Mouse (Mus musculus): ENCODE measurements around the gene Sec63.

Sec63 gene

DNA sequence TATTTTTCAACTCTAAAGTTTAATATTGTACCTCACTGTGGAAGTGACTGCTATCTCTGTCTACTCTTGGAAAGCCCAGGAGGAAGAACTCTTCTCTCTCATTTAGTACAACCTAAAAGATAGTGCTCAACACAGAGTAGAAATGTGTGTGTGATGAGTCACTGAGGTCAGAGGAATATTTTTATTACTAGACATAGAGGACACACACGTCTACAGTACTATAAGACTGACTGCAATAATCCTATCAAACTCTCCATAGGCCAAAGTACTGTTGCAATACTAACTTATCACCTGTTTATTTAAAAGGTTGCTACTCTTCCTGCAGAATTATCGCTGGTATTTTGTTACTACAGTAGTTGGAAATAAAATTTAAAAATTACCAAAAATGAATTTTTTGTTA lies 68.7 kb downstream of the Sec63 start:
- no peak for DNase-seq (ENCODE audit: low read depth, low spot score)

DNA sequence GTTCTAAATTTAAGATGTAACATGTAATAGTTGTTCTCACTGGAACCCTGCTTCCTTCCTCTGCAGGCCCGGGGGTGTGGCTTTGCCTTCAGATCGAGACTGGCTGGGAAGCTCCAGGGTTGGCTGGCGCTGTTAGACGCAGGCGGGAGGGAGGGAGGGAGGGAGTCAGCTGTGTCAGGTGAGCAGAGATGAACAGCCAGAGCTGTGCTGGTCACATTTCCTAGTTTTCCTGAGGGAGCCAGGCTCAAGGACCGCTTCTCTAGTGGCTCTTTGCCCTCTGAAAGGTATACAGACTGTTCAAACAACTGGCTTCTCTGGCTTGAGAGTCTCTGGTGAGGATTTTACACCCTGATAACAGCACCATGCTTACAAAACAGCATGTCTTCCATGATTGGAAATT lies 69.1 kb downstream of the Sec63 start:
- no peak for DNase-seq (ENCODE audit: low read depth, low spot score)

DNA sequence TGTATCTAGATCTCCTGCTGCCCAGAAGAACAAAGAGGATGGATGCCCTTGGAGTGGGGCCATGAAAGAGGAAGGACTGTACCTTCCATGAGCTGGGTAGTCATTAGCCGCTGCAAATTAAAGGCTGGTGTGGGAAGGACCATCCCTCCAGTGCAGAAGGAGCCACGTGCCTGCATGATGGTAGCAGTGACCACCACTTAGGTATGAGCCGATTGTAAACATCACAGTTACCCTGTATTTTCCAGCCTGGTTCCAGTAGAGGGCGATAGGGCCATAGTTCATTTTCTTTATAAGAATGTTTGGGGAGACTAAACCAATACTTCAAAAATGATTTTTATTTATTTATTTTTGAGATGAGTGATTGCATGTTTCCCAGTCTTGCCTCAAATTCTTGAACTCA lies 71.4 kb downstream of the Sec63 start:
- DNase-seq (ENCODE audit: low read depth, low spot score) = no peak

DNA sequence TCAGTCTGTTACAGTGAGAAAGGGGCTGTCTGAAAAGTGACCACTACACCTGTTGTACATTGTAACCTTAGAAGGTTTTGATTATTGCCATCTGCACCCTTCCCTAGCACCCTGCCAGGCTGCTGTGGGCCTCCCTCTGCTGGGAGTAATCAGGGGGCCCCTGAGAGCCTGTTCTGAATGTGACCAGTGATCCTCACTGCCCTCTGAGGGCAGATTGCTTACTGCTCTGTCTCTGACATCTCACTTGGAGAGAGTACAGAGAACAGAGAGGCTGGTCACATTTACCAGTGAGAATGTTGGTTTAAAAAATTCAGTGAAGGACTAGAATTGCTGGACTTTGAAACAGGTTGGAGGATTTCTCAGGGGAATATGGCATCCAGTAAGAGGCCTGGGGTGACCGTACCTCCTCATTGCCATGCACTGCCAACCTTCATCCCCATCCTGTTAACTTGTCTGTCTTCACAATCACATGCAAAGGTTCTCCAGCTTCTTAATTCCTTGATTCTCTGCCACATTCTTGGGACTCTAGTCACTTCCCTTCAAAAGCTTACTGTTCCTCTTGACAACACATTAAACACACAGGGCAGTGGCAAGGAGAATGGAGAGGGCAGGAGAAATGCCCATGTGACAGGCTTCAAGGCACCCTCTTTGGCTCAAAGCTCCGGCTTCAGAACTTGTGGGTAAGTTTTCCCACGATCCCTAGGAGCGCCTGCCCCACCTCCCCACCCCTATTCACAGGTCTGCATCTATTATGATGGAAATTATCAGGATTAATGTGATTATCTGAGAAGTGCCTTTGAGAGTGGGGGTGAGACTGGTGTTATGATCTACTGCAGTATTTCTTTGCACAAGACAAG lies 72.8 kb downstream of the Sec63 start:
- no peak for DNase-seq (ENCODE audit: low read depth, low spot score)

DNA sequence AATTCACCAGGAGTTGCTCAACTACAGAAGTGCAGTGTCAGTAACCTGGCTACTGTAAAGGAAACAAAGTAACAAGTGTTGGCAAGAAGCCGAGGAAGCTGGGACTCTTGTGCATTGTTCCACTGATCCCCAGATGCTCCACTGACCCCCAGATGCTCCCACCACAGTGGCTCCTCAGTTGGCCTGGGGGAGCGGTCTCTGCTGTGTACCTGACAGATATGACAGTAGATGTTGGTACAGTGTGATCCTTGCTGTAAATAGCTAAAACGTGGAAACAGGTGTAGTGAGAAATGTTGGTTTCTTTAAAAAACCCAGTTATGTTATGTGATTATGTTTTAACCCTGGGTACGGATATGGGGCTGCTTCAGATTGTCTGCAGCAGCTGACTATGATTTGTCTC lies 76.8 kb downstream of the Sec63 start:
- DNase-seq (ENCODE audit: low read depth, low spot score) = no peak

DNA sequence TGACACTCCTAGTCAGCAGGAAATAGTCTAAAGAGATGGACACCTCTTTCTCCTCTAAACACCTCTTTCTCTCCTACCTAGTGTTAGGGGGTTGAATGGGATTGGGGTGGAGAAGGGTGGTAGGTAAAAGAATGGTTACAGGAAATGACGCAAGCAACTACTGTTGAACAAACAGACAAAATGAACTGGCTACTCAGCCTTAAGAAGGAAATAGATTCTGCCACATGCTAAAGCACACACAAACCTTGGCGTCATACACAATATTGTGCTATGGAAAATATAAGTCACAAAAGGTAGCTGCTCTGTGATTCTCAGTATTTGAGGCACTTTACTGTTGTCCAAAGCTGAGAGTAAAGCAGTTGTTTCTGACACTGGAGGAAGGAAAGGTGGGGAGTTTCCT lies 77.4 kb downstream of the Sec63 start:
- DNase-seq (ENCODE audit: low read depth, low spot score) = no peak

DNA sequence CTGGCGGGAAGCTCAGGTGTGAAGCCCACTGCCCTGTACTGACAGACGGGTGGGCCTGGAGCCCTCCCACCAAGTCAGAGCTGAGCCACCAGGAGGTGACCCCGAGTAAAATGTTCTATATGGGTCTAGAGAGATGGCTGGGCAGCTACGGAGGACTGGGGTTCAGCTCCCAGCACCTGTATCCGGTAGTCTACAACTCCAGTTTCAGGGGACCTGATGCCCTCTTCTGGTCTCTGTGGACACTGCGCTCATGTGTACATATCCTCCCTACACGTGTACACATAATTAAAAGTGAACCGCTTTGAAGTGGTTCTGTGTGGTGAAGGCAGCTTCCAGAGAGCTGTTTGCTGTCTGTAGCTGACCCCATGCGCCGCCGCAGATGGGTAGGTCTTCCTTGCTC lies 78.7 kb downstream of the Sec63 start:
- DNase-seq (ENCODE audit: low read depth, low spot score) = peak; percentile 51

DNA sequence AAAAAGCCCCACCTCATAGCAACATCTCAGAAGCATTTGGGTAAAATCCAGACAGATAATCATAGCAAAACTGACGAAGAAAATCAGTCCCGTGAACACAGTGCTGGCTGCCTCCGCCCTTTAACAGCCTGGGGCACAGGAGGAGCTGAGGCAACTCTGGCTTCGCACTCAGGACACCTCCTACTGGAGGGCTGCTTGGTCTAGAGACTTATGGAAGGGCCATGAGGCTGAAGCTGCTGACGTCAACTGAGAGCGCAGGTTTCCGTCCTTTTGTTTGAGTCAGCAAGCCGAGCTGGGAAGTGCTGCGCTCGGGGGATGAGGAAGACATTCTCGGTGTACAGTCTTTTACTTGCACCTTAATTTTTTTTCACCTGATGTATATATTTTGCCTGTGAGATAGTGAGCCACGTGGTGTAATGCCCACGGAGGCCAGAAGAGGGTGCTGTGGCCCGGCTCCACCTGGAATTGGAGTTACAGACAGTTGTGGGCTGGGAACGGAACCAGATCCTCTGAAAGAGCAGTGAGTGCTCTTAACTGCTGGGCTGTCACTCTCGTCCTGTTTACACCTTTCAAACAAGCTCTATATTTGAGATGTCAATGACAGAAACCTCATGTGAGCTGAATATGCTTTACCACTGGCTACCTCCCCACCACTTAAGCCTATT lies 80.4 kb downstream of the Sec63 start:
- DNase-seq (ENCODE audit: low read depth, low spot score) = peak; percentile 66

DNA sequence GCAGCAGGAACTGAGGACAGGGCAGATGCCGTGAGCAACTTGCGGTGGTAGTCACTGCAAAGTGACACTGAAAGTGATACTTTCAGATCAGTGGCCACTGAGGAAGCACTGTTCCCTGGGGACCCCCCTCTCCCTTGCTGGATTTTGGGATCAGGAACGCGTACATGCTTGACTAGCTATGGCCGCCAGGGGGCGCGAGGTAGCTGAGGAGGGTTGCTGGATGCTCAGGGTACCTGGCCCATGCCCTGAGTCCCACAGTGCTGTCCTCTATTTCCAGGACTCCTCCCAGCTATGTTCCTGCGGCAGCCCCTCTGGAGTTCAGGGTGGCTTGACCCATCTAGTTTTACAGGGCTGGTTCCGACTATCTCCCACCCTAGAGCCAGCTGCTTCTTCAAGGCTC lies 81.1 kb downstream of the Sec63 start:
- peak; percentile 71 for DNase-seq (ENCODE audit: low read depth, low spot score)

DNA sequence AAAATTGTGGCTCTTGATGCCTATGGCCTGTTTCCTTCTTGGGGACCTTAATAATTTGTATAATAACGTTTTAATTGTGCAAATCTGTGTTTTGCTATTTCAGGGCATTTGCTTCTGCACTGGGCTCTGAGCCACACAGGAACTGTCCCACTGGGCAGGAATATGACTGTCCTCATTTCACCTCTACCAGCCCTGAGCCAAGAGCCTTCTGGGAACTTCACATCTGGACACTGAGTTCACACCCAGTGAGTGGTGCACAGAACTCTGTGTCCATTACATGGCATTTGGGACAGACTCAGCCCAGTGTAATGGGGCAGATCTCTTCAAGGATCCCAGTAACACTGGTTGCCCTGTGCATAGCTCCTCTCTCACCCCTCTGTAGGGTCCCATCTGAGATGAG lies 82.1 kb downstream of the Sec63 start:
- no peak for DNase-seq (ENCODE audit: low read depth, low spot score)

DNA sequence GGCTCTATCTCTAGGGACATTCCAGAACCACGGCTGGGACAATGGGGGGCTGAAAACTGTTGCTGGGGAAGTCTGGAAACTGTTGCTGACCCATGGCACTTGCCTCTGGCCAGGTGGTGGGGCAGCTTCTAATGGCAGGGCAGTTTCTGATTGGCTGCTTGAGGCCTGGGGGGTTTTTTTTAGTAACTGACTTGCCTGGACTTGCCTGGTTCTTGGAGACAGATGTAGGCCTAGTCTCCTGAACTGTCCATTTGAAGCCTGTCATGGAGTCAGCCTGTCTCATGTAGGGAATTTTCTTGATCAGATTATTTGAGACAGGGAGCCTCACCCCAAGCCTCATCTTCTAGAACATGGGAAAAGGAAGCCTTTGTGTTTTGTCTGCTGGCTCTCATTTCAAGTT lies 84.2 kb downstream of the Sec63 start:
- no peak for DNase-seq (ENCODE audit: low read depth, low spot score)

DNA sequence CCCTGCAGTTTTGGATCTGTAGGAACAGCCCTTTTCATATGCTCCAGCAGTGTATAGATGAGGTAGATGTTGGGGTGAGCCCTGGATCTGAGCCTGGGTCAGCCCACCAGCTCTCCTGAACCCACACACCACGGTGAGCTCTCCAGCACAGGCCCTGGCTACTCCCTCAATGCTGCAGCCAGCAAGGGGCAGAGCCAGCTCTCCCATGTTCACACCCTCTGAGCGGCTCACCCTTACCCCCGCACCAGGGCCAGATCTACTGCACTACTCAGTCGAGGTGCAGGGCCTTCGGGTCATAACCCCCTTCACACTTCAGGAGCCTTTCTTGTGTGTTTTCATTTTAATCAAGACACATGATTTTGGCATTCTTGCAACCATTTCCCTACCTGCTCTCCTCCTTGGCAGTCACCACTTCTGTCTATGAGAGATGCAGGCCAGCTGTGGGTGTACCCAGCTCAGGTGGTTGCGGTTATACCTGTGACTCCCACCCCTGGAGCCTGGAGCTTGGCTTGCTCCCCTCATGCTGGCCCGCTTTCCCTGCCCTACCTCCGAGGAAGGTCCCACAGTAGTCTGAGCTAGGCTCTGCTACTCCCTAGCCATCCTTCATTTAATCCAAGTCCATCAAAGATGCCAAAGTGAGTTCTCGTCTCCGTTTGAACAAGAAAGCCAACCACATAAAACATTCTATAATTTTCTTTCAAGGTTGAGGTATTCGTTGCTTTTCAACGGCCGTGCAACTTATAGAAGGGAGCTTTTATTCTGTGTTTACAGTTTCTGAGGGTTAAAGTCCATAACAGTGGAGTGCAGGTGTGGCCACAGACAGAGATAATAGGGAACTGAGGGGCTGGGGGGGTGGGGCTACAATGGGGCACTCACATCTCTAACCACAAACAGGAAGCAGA lies 87.1 kb downstream of the Sec63 start:
- DNase-seq (ENCODE audit: low read depth, low spot score) = no peak

DNA sequence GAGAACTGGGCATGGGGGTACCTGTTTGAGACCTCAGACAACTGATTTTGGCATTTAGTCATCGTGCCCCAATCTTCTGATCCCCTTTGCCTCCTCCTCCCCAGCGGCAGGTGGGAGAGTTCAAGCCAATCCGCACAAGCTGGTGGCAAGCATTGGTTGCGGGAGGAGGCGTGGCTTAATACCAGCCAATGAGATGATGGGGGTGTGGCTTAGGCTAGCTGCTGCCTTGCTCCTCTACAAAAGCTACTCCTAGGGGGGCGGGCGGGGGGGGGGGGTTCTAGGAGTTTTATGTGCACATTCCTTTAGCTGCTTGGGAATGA lies 87.7 kb downstream of the Sec63 start:
- DNase-seq (ENCODE audit: low read depth, low spot score) = peak; percentile 69

DNA sequence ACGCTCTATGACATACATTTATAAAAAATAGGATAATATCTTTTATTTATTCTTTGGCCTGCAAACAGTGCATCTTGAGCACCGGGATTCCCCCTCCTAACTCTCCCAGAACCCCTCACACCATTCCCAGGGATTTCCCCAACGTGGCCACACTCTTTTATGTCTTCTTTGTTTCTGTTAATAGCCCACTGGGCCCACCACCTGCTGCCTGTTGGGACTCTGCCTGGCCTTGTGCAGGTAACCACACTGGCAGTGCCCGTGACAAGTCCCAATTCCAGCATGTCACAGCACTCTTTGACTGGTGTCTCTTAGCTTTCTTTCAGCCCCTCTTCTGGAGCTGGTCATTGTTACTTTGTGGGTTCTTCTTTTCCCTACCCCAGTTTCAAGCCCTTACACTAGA lies 93.5 kb downstream of the Sec63 start:
- no peak for DNase-seq (ENCODE audit: low read depth, low spot score)

DNA sequence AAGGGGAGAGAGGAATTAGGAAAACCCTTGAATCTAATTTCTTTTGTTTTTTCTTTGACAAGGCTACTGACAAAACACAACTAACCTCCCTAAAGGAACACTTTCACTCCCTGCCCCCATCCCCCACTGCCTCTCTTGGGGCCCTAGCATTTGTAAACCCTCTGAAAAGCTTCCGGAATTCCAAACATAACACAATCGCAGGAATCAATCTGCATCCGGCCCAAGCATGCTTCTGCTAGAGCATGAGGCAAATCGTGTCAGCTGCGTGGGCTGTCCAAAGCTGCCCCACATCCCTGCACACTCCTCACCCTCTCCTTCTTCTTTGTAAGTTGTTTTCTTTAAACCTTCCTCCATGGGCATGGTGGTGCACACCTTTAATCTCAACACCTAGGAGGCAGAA lies 94.0 kb downstream of the Sec63 start:
- no peak for DNase-seq (ENCODE audit: low read depth, low spot score)

DNA sequence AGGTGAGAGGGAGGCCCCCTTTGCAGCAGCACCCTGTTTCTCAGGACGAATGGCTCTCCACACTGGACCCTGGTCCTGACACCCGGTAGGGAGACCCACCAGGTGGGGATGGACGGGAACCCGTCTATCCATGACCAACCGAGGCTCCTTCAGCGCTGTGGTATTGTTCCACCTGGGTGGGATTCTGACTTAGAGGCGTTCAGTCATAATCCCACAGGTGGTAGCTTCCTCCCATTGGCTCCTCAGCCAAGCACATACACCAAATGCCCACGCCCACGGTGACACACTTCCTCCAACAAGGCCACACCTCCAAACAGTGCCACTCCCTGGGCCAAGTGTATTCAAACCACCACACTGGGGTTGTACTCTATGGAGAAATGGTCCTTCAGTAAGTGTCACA lies 95.3 kb downstream of the Sec63 start:
- DNase-seq (ENCODE audit: low read depth, low spot score) = no peak

DNA sequence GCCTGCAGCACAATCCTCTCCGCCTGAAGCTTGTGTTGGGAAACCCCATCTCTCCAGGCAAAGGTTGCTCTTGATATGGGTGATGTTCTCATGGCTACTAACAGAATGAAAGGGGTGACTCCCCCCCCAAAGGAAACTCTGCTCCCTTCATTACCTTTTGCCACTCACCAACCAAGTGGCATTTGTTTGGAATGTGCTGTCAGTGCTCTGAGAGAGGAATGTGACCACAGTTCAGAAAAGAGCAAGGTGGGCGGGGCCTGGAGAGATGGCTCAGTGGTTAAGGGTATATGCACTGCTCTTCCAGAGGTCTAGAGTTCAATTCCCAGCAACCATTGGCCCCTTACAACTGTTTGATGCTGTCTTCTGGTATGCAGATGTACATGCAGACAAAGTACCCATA lies 95.7 kb downstream of the Sec63 start:
- no peak for DNase-seq (ENCODE audit: low read depth, low spot score)

DNA sequence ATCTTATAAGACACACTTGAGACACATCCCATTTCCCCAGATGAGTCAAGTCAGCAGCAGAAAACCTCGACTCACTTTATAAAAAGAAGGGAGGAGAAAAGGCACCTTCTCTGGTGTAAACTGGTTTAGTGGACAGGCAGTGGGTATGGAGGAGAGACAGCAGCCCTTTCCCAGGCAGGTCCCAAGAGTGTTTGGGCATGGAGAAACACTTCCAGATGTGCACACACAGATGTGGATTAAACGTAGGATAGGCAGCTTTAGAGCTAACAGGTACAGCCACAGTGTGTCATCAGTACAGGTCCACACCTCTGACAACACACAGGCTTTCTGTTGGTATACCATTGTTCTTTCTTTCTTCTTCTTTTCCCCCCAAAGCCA lies 98.5 kb downstream of the Sec63 start:
- DNase-seq (ENCODE audit: low read depth, low spot score) = no peak

DNA sequence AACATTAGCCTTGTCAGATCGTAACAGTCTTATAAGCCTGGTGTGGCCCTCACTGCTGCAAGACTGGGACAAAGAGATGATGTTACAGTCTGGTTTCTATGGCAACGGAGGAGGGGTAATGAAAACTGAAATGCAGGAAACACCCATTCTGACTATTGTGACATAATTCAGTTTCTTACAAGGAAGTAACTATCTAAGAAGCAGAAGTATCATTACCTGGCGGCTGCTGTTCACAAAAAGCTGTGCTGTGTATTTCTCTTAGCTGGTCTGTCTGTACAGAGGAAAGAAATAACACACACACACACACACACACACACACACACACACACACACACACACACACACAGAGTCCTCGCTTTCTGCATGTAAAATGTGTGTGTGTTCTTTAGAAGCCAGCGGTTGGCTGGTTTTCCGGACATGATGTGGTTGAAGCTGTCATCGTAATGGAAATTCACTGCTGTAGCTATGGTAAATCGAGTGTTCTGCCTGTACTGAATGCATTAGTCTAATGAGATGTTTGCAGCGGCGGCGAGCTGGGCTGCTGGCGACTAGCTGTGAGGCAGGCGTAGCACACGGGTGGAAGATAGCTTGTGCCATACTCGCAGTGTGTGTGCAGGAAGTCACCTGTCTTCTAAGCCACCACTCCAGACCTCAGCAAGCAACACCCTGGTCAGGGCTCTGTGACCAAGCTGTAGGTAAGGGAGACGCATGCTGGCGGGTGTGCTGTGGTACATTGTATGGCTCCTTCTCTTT lies 99.0 kb downstream of the Sec63 start, which contains the start of gene Scml4:
Gene Scml4 (plus strand): TSS at position 212 of the 753 bp plus-strand sequence.
- DNase-seq (ENCODE audit: low read depth, low spot score) = peak; percentile 32

DNA sequence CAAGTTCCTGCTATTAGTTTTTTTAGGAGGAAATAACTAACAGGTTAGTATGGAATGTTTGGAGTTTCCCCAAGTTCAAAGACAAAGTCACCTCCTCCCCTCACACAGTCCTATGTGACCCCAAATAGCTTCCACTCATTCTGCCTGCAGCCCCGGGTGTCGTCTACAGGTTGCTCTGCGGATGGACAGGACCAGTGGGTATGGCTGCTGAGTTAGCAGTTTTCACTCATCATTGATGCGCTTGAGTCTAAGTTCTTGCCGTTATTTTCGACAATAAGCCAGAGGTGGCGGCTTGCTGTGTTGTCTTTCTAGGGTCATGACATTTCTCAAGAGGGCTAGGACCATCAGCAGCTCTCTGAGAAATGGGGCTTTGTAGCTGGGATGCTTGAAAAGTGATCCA lies 100.2 kb downstream of the Sec63 start:
- DNase-seq (ENCODE audit: low read depth, low spot score) = no peak

DNA sequence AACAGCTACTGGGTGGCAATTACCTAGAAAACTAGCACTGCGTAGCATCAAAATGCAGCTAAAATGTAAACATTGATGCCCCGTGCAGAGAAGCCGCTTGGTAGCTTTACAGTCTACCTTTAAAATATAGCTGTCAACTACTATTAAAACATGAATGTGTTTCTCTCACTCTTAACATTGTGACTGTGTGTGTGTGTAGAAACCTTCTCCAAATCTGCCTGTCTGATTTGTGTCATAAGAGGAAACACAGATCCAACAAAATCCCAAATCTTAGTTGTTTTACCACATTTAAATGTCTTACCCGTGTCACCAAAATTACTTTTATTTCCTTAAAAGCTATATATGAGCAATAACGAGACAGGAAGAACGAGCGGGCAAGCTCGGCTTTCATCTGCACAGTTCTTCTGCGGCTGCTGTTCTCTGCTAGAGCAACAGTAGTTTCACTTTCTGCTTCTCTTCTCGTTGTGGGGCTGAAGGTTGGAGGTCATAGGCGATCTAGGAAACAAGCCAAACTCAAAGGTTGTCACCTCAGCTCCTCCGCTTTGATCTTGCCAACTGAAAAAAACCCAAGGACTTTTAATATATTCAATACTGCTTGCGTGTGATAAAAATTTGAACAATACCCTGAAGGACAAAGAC lies 100.9 kb downstream of the Sec63 start:
- no peak for DNase-seq (ENCODE audit: low read depth, low spot score)
